Mouse (Mus musculus) liver, adult 2 months (tissue): ENCODE results near the gene Emc7.

Experiments
- CTCF ChIP-seq: fragments of 200-500 bp; IDR thresholded peaks from 2 replicates; pipeline ENCODE4 v1.5.1; 2011; ENCODE audit warnings: low read depth, low read length, control low read depth
- POLR2A ChIP-seq: fragments of 200-500 bp; IDR thresholded peaks from 2 replicates; pipeline ENCODE4 v1.6.1; 2011; ENCODE audit warnings: low read length, control low read depth; ENCODE audit not compliant: insufficient read depth; ENCODE audit errors: extremely low read depth

GRCm38 (mm10) chr2:112470961-112471381 lies 16.2 kb downstream of the Emc7 start:
- TF ChIP-seq CTCF = no peak
- no peak for TF ChIP-seq POLR2A
